Mouse (Mus musculus) fat pad, adult 2 months (tissue): ENCODE measurements around the gene Ptges3.
"Not testable (repeated sequence)": the region's sequence is repeated elsewhere in the genome, so short reads cannot be mapped to it uniquely, and the experiment has no call there.

Experiments used
- DNase-seq: peaks from one replicate; pipeline ENCODE4 v3.0.0-alpha.2; 2011; ENCODE audit warnings: low read depth, low spot score; ENCODE audit errors: extremely low read depth

The Ptges3 gene

GRCm38 (mm10) chr10:128058184-128058583, 570 bp upstream of the Ptges3 start:
- no peak for DNase-seq

- DNase-seq: no peak
Observed at GRCm38 (mm10) chr10:128059207-128059981, 640 bp downstream of the Ptges3 start.

GRCm38 (mm10) chr10:128061109-128061508, 2.4 kb downstream of the Ptges3 start:
- no peak for DNase-seq

GRCm38 (mm10) chr10:128062221-128062989, 3.7 kb downstream of the Ptges3 start:
- DNase-seq: no peak

- DNase-seq: no peak
Observed at GRCm38 (mm10) chr10:128066072-128066471, 7.3 kb downstream of the Ptges3 start.

GRCm38 (mm10) chr10:128069201-128069600, 10.4 kb downstream of the Ptges3 start:
- DNase-seq: no peak

DNA sequence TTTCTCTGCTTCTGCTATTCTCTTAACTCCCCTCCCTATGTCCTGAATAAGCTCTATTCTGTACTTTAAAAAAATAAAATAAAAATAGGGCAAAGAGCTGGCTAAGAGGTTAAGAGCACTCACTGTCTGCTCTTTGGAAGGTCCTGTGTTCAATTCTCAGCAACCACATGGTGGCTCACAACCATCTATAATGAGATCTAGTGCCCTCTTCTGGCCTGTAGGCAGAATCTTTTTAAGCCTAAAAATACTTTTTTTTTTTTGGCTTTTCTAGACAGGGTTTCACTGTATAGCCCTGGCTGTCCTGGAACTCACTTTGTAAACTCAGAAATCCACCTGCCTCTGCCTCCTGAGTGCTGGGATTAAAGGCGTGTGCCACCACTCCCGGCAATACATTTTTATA, 11.7 kb downstream of the Ptges3 start:
- not testable (repeated sequence) for DNase-seq

GRCm38 (mm10) chr10:128078269-128078668, 19.5 kb downstream of the Ptges3 start:
- DNase-seq: not testable (repeated sequence)

DNA sequence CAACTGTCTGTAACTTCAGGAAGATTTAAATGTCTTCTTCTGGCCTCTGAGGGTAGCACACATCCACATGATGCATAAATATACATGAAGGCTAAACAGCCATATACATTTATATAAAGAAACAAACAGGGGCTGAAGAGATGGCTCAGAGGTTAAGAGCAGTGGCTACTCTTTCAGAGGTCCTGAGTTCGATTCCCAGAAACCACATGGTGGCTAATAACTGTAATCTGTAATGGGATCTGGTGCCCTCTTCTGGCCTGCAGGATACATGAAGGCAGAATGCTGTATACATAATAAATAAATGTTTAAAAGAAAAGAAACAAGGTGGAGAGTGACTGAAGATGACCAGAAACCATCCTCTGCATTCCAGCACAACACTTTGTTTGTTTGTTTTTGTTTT, 21.7 kb downstream of the Ptges3 start:
- no peak for DNase-seq

GRCm38 (mm10) chr10:128081807-128082476, 23.2 kb downstream of the Ptges3 start:
- DNase-seq: no peak

GRCm38 (mm10) chr10:128082477-128082808, 23.7 kb downstream of the Ptges3 start:
- DNase-seq: no peak

DNA sequence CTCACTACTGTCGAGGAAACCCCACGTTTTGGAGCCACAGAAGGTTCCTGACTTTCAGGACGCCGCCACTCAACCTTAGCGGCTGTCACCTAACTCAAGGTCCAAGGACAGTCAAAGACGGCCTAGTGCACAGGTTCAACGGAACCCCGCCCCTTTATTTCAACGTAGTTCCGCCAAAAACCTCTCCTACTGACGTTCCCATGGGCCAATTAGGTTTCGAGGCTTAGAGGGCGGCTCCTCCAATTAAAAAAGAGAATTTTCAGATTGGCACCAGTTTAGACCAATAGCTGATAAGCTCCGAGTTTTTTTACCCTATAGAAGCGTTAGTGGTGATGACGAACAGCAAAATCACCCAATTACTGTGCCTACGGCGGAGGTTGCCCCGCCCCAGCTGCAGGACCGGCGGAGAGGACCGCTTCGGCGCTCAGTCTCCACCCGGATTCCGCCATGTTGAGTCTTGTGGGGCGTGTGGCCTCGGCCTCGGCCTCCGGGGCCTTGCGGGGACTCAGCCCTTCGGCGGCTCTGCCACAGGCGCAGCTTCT, 24.2 kb downstream of the Ptges3 start, which contains the start of gene Atp5b:
Gene Atp5b, plus strand, starts transcription at position 394 of the 542 bp plus-strand sequence.
- DNase-seq: peak; percentile 98

- no peak for DNase-seq
Observed at GRCm38 (mm10) chr10:128083688-128084087, 24.9 kb downstream of the Ptges3 start.

- no peak for DNase-seq
Observed at GRCm38 (mm10) chr10:128084160-128084559, 25.4 kb downstream of the Ptges3 start.

- DNase-seq: no peak
Observed at GRCm38 (mm10) chr10:128086391-128086790, 27.6 kb downstream of the Ptges3 start.

- DNase-seq: not testable (repeated sequence)
Observed at GRCm38 (mm10) chr10:128087216-128087615, 28.5 kb downstream of the Ptges3 start.

DNA sequence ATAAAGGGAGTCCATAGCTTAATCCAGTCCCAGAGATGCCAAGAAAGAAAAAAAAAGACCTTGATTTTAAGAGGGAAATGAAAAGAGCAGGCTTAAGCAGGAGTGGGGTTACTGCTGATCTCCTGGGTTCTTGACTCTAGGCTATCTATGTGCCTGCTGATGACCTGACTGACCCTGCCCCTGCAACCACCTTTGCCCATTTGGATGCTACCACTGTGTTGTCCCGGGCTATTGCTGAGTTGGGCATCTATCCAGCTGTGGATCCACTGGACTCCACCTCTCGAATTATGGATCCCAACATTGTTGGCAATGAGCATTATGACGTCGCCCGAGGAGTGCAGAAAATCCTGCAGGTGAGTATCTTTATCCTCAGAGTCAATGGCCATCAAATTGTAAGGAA, 29.4 kb downstream of the Ptges3 start:
- no peak for DNase-seq

- no peak for DNase-seq
Observed at GRCm38 (mm10) chr10:128089842-128090241, 31.1 kb downstream of the Ptges3 start.

DNA sequence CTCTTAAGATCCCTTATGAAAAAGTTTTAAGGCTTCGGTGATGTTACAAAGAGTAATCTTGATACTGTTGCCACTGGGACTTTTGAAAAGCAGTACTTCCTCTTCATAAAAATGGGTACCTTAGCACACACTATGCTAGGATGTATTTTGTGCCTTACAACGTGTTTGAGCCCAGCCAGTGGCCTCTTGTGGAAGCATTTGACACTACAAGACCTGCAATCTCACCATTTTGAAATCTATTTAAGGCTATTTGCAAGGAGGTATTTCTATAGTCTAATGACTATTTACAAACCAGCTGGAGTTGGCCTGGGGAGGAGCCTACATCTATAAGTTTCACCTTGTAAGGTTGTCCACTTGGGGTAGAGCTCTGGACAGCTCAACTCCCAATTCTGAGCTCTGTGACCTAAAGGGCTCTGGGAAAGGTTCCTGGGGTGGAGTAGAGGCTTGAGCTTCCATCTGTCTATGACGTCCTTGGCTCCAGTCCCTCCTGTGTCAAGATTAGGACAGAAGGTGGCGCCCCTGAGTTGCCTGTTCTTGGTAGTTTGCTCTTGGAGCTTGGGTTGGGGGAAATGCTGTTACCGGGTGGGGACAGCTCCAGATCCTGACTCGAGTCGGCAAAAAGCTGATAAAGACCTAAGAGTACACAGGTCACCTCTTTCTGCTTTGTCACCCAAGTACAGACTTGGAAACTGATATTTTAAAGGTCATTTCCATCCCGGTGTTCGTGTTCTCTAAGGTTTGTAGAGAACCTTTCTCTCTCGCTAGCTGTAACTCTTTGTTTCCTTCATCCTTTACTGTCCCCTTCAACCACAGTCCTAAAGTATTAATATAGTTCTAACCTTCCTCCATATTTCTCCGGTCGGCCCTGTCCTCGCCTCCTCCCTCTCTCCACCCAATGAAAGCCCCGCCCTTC, 32.2 kb downstream of the Ptges3 start:
- DNase-seq: peak; percentile 47
